Mouse (Mus musculus): ENCODE results near the gene Osbp2. TPM values are rescaled to one million over a fixed set of nuclear protein-coding genes. Genes with fewer than 3 reads are reported as not detected.

Gene Osbp2
- polyA plus RNA-seq, 1 experiment from 2014 or later, result 0.34 TPM

GRCm38 (mm10) chr11:3833544-3834420 lies 29.9 kb downstream of the Osbp2 start:
- H3K36me3 ChIP-seq, result no peaks in the 10 kb centered on the region
- peaks cover 8% of the 10 kb centered on the region for H3K4me1 ChIP-seq
- peak; percentile 34 for DNase-seq (ENCODE audit: low spot score)
- WGBS, result 45% methylated on average over 21 of the region's 21 CpGs
- H3K27me3 ChIP-seq (ENCODE audit: low read depth, poor library complexity, severe bottlenecking), result no peaks in the 10 kb centered on the region
- H3K27ac ChIP-seq, result no peak overlapping the region
- H3K4me3 ChIP-seq, result peak overlapping the region; percentile 3; the same call in 1 of the 2 replicates
- no peaks in the 10 kb centered on the region for H3K9me3 ChIP-seq (replicated peaks)

DNA sequence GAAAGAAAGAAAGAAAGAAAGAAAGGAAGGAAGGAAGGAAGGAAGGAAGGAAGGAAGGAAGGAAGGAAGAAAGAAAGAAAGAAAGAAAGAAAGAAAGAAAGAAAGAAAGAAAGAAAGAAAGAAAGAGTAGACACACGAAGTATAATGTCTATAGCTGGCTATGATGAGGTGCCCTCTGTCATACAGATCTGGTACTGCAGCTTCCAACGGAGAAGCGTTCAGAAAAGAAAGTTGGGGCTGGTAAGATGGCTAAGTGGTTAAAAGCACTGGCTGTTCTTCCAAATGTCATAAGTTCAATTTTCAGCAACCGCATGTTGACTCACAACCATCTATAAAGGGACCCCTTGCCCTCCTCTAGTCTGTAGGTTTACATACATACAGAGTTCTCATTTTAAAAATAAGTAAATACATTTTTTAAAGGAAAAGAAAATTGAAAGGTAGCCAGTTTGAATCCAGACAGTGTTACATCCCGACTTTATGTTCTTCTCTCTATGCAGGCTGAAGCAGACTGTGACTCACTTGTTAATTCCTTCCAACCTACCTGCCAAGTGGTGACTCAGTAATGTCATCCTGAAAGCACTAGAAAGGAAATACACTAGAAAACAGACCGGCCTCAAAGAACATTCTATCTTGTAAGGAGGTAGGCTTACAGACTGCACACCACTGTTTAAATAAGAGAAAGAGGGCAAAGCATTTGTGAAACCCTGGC lies 31.4 kb downstream of the Osbp2 start:
- Histone ChIP-seq H3K27ac (no peak overlapping the region), H3K27me3 (ENCODE audit: low read depth, poor library complexity, severe bottlenecking) (no peaks in the 10 kb centered on the region), H3K9me3 (replicated peaks) (no peaks in the 10 kb centered on the region; the same call in 1 of the 2 replicates), H3K4me3 (no peak overlapping the region), H3K36me3 (no peaks in the 10 kb centered on the region), H3K4me1 (peaks cover 8% of the 10 kb centered on the region)
- no peak for DNase-seq (ENCODE audit: low spot score)
- WGBS, result 54% methylated on average over 6 of the region's 6 CpGs

- no peak overlapping the region for H3K4me3 ChIP-seq
- H3K4me1 ChIP-seq, result peaks cover 8% of the 10 kb centered on the region
- no peaks in the 10 kb centered on the region; the same call in 1 of the 2 replicates for H3K9me3 ChIP-seq (replicated peaks)
- H3K36me3 ChIP-seq, result no peaks in the 10 kb centered on the region
- H3K27ac ChIP-seq, result no peak overlapping the region
- DNase-seq (ENCODE audit: low spot score), result no peak
- WGBS, result 85% methylated on average over 5 of the region's 5 CpGs
- H3K27me3 ChIP-seq (ENCODE audit: low read depth, poor library complexity, severe bottlenecking), result no peaks in the 10 kb centered on the region
Observed at GRCm38 (mm10) chr11:3829736-3830135, 34.0 kb downstream of the Osbp2 start.

- Histone ChIP-seq H3K4me1 (no peaks in the 10 kb centered on the region), H3K36me3 (no peaks in the 10 kb centered on the region), H3K9me3 (replicated peaks) (no peaks in the 10 kb centered on the region; the same call in 1 of the 2 replicates), H3K27me3 (ENCODE audit: low read depth, poor library complexity, severe bottlenecking) (no peaks in the 10 kb centered on the region), H3K27ac (no peak overlapping the region), H3K4me3 (no peak overlapping the region)
- 80% methylated on average over 5 of the region's 5 CpGs for whole genome bisulfite sequencing
- no peak for DNase-seq (ENCODE audit: low spot score)
Observed at GRCm38 (mm10) chr11:3824138-3824537, 39.6 kb downstream of the Osbp2 start.

DNA sequence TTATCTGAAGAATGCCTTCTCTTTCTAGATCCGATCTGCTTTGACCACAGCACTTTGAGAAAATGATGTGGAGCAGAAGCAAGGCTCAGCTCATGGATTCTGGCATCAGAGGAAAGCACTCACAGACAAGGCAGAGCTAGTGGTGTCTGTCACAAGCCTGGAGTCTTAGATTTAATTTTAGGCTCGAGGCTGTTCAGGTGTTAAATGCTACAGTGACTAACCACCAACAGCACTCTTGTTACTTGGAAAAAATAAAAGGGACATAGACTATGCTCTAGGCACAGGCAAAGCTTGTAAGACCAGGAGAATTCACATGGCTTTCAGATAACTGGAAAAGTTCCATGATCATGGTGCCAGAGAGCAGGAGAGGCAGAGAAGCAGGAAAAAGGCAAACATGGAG lies 40.3 kb downstream of the Osbp2 start:
- H3K27ac ChIP-seq, result no peak overlapping the region
- no peaks in the 10 kb centered on the region for H3K27me3 ChIP-seq (ENCODE audit: low read depth, poor library complexity, severe bottlenecking)
- no peaks in the 10 kb centered on the region; the same call in 1 of the 2 replicates for H3K9me3 ChIP-seq (replicated peaks)
- H3K4me3 ChIP-seq, result no peak overlapping the region
- WGBS, result 68% methylated on average over 2 of the region's 2 CpGs
- H3K4me1 ChIP-seq, result no peaks in the 10 kb centered on the region
- H3K36me3 ChIP-seq, result no peaks in the 10 kb centered on the region
- DNase-seq (ENCODE audit: low spot score), result no peak

GRCm38 (mm10) chr11:3817986-3818758 lies 45.5 kb downstream of the Osbp2 start:
- H3K36me3 ChIP-seq, result no peaks in the 10 kb centered on the region
- 31% methylated on average over 4 of the region's 4 CpGs for WGBS
- DNase-seq (ENCODE audit: low spot score), result no peak
- peak overlapping the region; percentile 70 for H3K27ac ChIP-seq
- H3K27me3 ChIP-seq (ENCODE audit: low read depth, poor library complexity, severe bottlenecking), result no peaks in the 10 kb centered on the region
- no peaks in the 10 kb centered on the region for H3K9me3 ChIP-seq (replicated peaks)
- peaks cover 3% of the 10 kb centered on the region for H3K4me1 ChIP-seq
- H3K4me3 ChIP-seq, result no peak overlapping the region

DNA sequence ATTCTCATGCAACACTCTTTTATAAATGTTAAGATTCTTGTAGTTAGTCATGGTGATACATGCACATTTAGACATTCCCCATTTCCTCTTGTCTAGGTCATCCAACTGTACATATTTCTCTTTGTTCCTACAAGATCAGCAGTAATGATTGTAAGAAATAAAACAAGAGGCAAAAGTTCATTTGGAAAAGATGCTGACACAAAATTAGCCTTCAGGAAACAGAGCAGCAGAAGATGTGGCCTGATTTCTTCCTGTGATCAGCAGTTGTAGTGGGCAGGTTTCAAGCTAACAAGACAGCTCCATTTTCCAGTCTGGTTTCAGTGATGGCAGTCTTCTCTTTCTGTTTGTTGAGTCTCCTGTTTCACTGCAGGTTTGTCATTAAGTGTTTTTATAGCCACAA lies 47.8 kb downstream of the Osbp2 start:
- Histone ChIP-seq H3K36me3 (no peaks in the 10 kb centered on the region), H3K4me3 (no peak overlapping the region), H3K4me1 (peaks cover 7% of the 10 kb centered on the region), H3K27ac (no peak overlapping the region), H3K27me3 (ENCODE audit: low read depth, poor library complexity, severe bottlenecking) (no peaks in the 10 kb centered on the region), H3K9me3 (replicated peaks) (no peaks in the 10 kb centered on the region)
- DNase-seq (ENCODE audit: low spot score), result no peak

- Histone ChIP-seq H3K4me1 (peaks cover 7% of the 10 kb centered on the region), H3K27me3 (ENCODE audit: low read depth, poor library complexity, severe bottlenecking) (no peaks in the 10 kb centered on the region), H3K9me3 (replicated peaks) (no peaks in the 10 kb centered on the region), H3K4me3 (no peak overlapping the region), H3K27ac (no peak overlapping the region), H3K36me3 (no peaks in the 10 kb centered on the region)
- DNase-seq (ENCODE audit: low spot score), result no peak
Observed at GRCm38 (mm10) chr11:3813340-3813739, 50.4 kb downstream of the Osbp2 start.

- no peak for DNase-seq (ENCODE audit: low spot score)
- Histone ChIP-seq H3K9me3 (replicated peaks) (no peaks in the 10 kb centered on the region), H3K36me3 (no peaks in the 10 kb centered on the region), H3K27me3 (ENCODE audit: low read depth, poor library complexity, severe bottlenecking) (no peaks in the 10 kb centered on the region), H3K4me1 (peaks cover 9% of the 10 kb centered on the region), H3K27ac (no peak overlapping the region), H3K4me3 (no peak overlapping the region)
- 45% methylated on average over 3 of the region's 3 CpGs for WGBS
Observed at GRCm38 (mm10) chr11:3808162-3808561, 55.5 kb downstream of the Osbp2 start.

GRCm38 (mm10) chr11:3805362-3805761 lies 58.3 kb downstream of the Osbp2 start:
- 30% methylated on average over 3 of the region's 3 CpGs for WGBS
- Histone ChIP-seq H3K4me3 (no peak overlapping the region), H3K27ac (no peak overlapping the region), H3K27me3 (ENCODE audit: low read depth, poor library complexity, severe bottlenecking) (no peaks in the 10 kb centered on the region), H3K4me1 (peaks cover 10% of the 10 kb centered on the region), H3K9me3 (replicated peaks) (no peaks in the 10 kb centered on the region), H3K36me3 (no peaks in the 10 kb centered on the region)
- DNase-seq (ENCODE audit: low spot score), result no peak

- Histone ChIP-seq H3K4me3 (no peak overlapping the region), H3K4me1 (peaks cover 10% of the 10 kb centered on the region), H3K9me3 (replicated peaks) (no peaks in the 10 kb centered on the region), H3K27ac (no peak overlapping the region), H3K27me3 (ENCODE audit: low read depth, poor library complexity, severe bottlenecking) (no peaks in the 10 kb centered on the region), H3K36me3 (no peaks in the 10 kb centered on the region)
- DNase-seq (ENCODE audit: low spot score), result no peak
- 90% methylated on average over 2 of the region's 2 CpGs for WGBS
Observed at GRCm38 (mm10) chr11:3804639-3805038, 59.1 kb downstream of the Osbp2 start.

DNA sequence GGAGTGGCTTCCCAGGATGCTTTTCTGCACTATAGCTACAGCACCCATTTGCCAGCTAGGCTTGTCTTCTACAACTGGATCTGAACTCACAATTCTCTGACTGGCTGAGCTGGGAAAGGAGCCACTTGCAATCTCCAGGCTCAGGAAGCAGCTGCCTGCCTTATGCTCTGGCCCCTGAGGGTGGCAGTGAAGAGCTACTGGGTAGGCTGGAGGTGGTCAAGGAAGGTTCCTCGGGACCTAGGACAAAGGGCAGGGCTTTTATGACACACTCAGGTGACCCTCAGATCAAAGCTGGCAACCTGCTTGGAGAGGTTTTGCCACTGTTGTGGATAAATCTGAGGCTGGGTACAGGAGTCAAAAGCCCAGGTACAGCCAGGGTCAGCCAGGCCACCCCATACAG lies 61.6 kb downstream of the Osbp2 start:
- Histone ChIP-seq H3K27ac (no peak overlapping the region), H3K27me3 (ENCODE audit: low read depth, poor library complexity, severe bottlenecking) (no peaks in the 10 kb centered on the region), H3K9me3 (replicated peaks) (no peaks in the 10 kb centered on the region), H3K4me3 (no peak overlapping the region), H3K4me1 (peaks cover 10% of the 10 kb centered on the region), H3K36me3 (no peaks in the 10 kb centered on the region)
- WGBS, result 42% methylated on average over 1 of the region's 1 CpGs
- DNase-seq (ENCODE audit: low spot score), result no peak

Data from limb, embryonic 10.5 days (tissue).